Mouse (Mus musculus): ENCODE data around the gene Lrrn4cl.
"Not testable (repeated sequence)": the region's sequence is repeated elsewhere in the genome, so short reads cannot be mapped to it uniquely, and the experiment has no call there.

Lrrn4cl gene

GRCm38 (mm10) chr19:8886916-8887584 is 36.5 kb downstream of the Lrrn4cl start:
- no peak for DNase-seq

GRCm38 (mm10) chr19:8887585-8888463 is 37.3 kb downstream of the Lrrn4cl start:
- DNase-seq = no peak

GRCm38 (mm10) chr19:8888511-8889385 is 38.2 kb downstream of the Lrrn4cl start, which contains the start of the genes 1810009A15Rik and Gm49416:
Gene 1810009A15Rik (plus strand): TSS chr19:8888853.
Gene Gm49416 (plus strand): TSS chr19:8888926.
- DNase-seq = peak; percentile 96

- DNase-seq = peak; percentile 84
Measured at GRCm38 (mm10) chr19:8892829-8893766, 42.5 kb downstream of the Lrrn4cl start, which contains the start of gene Ints5. Gene Ints5 (plus strand): TSS chr19:8893005.

- DNase-seq = no peak
Measured at GRCm38 (mm10) chr19:8895397-8895960, 44.9 kb downstream of the Lrrn4cl start.

GRCm38 (mm10) chr19:8896231-8896630 is 45.7 kb downstream of the Lrrn4cl start:
- DNase-seq = not testable (repeated sequence)

GRCm38 (mm10) chr19:8897211-8897864 is 46.8 kb downstream of the Lrrn4cl start:
- DNase-seq = peak; percentile 65

GRCm38 (mm10) chr19:8897865-8898495 is 47.4 kb downstream of the Lrrn4cl start, which contains the start of gene Ganab:
Gene Ganab (plus strand): TSS chr19:8898071.
- DNase-seq = peak; percentile 97

GRCm38 (mm10) chr19:8898576-8898975 is 48.0 kb downstream of the Lrrn4cl start:
- DNase-seq = no peak

GRCm38 (mm10) chr19:8899079-8899478 is 48.5 kb downstream of the Lrrn4cl start:
- no peak for DNase-seq

- no peak for DNase-seq
Measured at GRCm38 (mm10) chr19:8903412-8903811, 52.8 kb downstream of the Lrrn4cl start.
